Comparison of ENCODE assay signal across 18 mouse cellular contexts in genomic region chr5:102550870-102551637, GRCm38 (mm10).
DNase-seq lines count a peak whose midpoint lies in the region; ATAC-seq and TF ChIP-seq lines count a peak whose summit lies in the region.
"Had no signal": no experiment of that assay in that cellular context is flagged by ENCODE, and none has a peak within 500 bp of the region (broad histone marks: within the 10 kb centered on the region; RNA-seq: fewer than 3 reads in every experiment).

No protein-coding gene starts in this region.

- no peaks in the 10 kb centered on the region for H3K4me1 ChIP-seq in lung, embryonic 14.5 days (ENCODE audit: insufficient read depth)
- peaks cover 14% of the 10 kb centered on the region for H3K4me1 ChIP-seq in embryonic facial prominence, embryonic 10.5 days
- peaks cover 15% of the 10 kb centered on the region for H3K4me1 ChIP-seq in limb, embryonic 15.5 days
- H3K4me1 ChIP-seq in liver, embryonic 12.5 days = no peaks in the 10 kb centered on the region
- H3K4me1 ChIP-seq: hindbrain, embryonic 13.5 days; liver, embryonic 15.5 days; neural tube, embryonic 12.5 days had no signal

- no peak for ATAC-seq in lung, embryonic 14.5 days (ENCODE audit: insufficient read depth)
- ATAC-seq in granulocyte monocyte progenitor cell, adult 5-6 weeks (replicated peaks; ENCODE audit: poor library complexity, severe bottlenecking) = peak; percentile 40
- ATAC-seq in limb, embryonic 15.5 days (ENCODE audit: insufficient number of reproducible peaks, low FRiP score, low TSS enrichment, low read depth) = no peak
- no peak for ATAC-seq in liver, embryonic 12.5 days
- ATAC-seq: intestine, postnatal 0 days had no signal

- DNase-seq in lung, embryonic 14.5 days = peak; percentile 21
- DNase-seq in lung, adult 18-20 months = no peak
- DNase-seq in embryonic facial prominence, embryonic 10.5 days (ENCODE audit: low spot score) = no peak
- no peak for DNase-seq in layer of hippocampus, postnatal 14 days (ENCODE audit: low spot score in 2 of 2)
- DNase-seq in heart, postnatal 14 days = no peak
- DNase-seq: adrenal gland, postnatal 14 days; B cell, adult 2 months; cerebellum, adult 2 months; gastrocnemius, postnatal 10 days; kidney, postnatal 14 days; right cerebral cortex, postnatal 14 days had no signal

- no peak overlapping the region for H3K9ac ChIP-seq in lung, embryonic 14.5 days
- no peak overlapping the region for H3K9ac ChIP-seq in limb, embryonic 15.5 days
- no peak overlapping the region for H3K9ac ChIP-seq in liver, embryonic 12.5 days
- H3K9ac ChIP-seq: hindbrain, embryonic 13.5 days; liver, embryonic 15.5 days; neural tube, embryonic 12.5 days had no signal

- intact Hi-C loops in heart, postnatal 14 days (cut with DNase I) = no loop called here

- no peaks in the 10 kb centered on the region for H3K27me3 ChIP-seq in lung, embryonic 14.5 days (ENCODE audit: insufficient read depth, low read length)
- H3K27me3 ChIP-seq in embryonic facial prominence, embryonic 10.5 days (replicated peaks; ENCODE audit: low read depth, poor library complexity, severe bottlenecking) = no peaks in the 10 kb centered on the region
- no peaks in the 10 kb centered on the region for H3K27me3 ChIP-seq in limb, embryonic 15.5 days
- no peaks in the 10 kb centered on the region for H3K27me3 ChIP-seq in liver, embryonic 12.5 days (replicated peaks)
- H3K27me3 ChIP-seq: hindbrain, embryonic 13.5 days; liver, embryonic 15.5 days; neural tube, embryonic 12.5 days had no signal

- H3K27ac ChIP-seq in lung, embryonic 14.5 days (ENCODE audit: low read depth) = no peak overlapping the region
- H3K27ac ChIP-seq in embryonic facial prominence, embryonic 10.5 days (replicated peaks) = peak overlapping the region; percentile 48
- peak overlapping the region; percentile 71 for H3K27ac ChIP-seq in limb, embryonic 15.5 days
- H3K27ac ChIP-seq in liver, embryonic 12.5 days = no peak overlapping the region
- H3K27ac ChIP-seq: hindbrain, embryonic 13.5 days; liver, embryonic 15.5 days; neural tube, embryonic 12.5 days had no signal

- no peak overlapping the region for H3K4me3 ChIP-seq in lung, embryonic 14.5 days (ENCODE audit: low read depth, low read length)
- no peak overlapping the region for H3K4me3 ChIP-seq in embryonic facial prominence, embryonic 10.5 days
- no peak overlapping the region for H3K4me3 ChIP-seq in limb, embryonic 15.5 days
- no peak overlapping the region for H3K4me3 ChIP-seq in liver, embryonic 12.5 days
- H3K4me3 ChIP-seq: hindbrain, embryonic 13.5 days; liver, embryonic 15.5 days; neural tube, embryonic 12.5 days had no signal

- peaks cover 4% of the 10 kb centered on the region; the same call in 1 of the 2 replicates for H3K36me3 ChIP-seq in lung, embryonic 14.5 days (ENCODE audit: insufficient read depth)
- H3K36me3 ChIP-seq in embryonic facial prominence, embryonic 10.5 days (replicated peaks) = no peaks in the 10 kb centered on the region
- H3K36me3 ChIP-seq in limb, embryonic 15.5 days = 0 out of 2 replicates have a peak, but pooled peaks cover 3% of the 10 kb centered on the region
- no peaks in the 10 kb centered on the region for H3K36me3 ChIP-seq in liver, embryonic 12.5 days
- H3K36me3 ChIP-seq: hindbrain, embryonic 13.5 days; liver, embryonic 15.5 days; neural tube, embryonic 12.5 days had no signal

- TF ChIP-seq CTCF in lung, embryonic 14.5 days (IDR thresholded peaks at IDR 0.05; ENCODE audit: low read depth) = no peak

- H3K4me2 ChIP-seq in lung, embryonic 14.5 days = no peak overlapping the region; the same call in 1 of the 2 replicates
- peak overlapping the region; percentile 26; the same call in 1 of the 2 replicates for H3K4me2 ChIP-seq in limb, embryonic 15.5 days
- no peak overlapping the region for H3K4me2 ChIP-seq in liver, embryonic 12.5 days
- H3K4me2 ChIP-seq: hindbrain, embryonic 13.5 days; liver, embryonic 15.5 days; neural tube, embryonic 12.5 days had no signal

- 42% methylated on average over 11 of the region's 11 CpGs for WGBS in lung, embryonic 14.5 days
- WGBS in embryonic facial prominence, embryonic 10.5 days = 45% methylated on average over 11 of the region's 11 CpGs
- WGBS in limb, embryonic 15.5 days = 11% methylated on average over 11 of the region's 11 CpGs
- whole genome bisulfite sequencing in liver, embryonic 12.5 days (ENCODE audit: insufficient replicate concordance) = 29% methylated on average over 11 of the region's 11 CpGs

- H3K9me3 ChIP-seq in lung, embryonic 14.5 days (ENCODE audit: low read depth, low read length) = no peaks in the 10 kb centered on the region
- no peaks in the 10 kb centered on the region for H3K9me3 ChIP-seq in embryonic facial prominence, embryonic 10.5 days
- no peaks in the 10 kb centered on the region for H3K9me3 ChIP-seq in limb, embryonic 15.5 days
- H3K9me3 ChIP-seq in liver, embryonic 12.5 days (replicated peaks) = no peaks in the 10 kb centered on the region
- H3K9me3 ChIP-seq: hindbrain, embryonic 13.5 days; liver, embryonic 15.5 days; neural tube, embryonic 12.5 days had no signal

Comparison
In these comparisons a context has a peak if more than half of its experiments do, and no peak if none do; other contexts are left out.
1. H3K27ac ChIP-seq: peak in embryonic facial prominence, embryonic 10.5 days (single experiment) and limb, embryonic 15.5 days (single experiment); none in lung, embryonic 14.5 days (single experiment) and liver, embryonic 12.5 days (single experiment).